Mouse (Mus musculus) midbrain, embryonic 13.5 days (tissue): ENCODE measurements at regions not wholly inside any gene's neighbourhood (a gene's known extent, or its start where the extent isn't known, plus 50 kb on each side); places are given as distances from the start of the nearest gene placed in this dataset.

Experiments used
- ATAC-seq: fragments of 200-750 bp; cut with Nextera tagmentation; 2 replicates; pipeline ENCODE4 v1.8.0; 2017; ENCODE audit warnings: mild to moderate bottlenecking, moderate TSS enrichment, moderate library complexity
- H3K27ac ChIP-seq: fragments of 300-500 bp; sonication (generic); 2 replicates; pipeline ENCODE4 v1.5.1; 2015; ENCODE audit warnings: inconsistent platforms, mild to moderate bottlenecking, moderate library complexity
- H3K27me3 ChIP-seq: fragments of 300-500 bp; sonication (generic); 2 replicates; pipeline ENCODE4 v1.6.1; 2015; ENCODE audit warnings: mild to moderate bottlenecking, inconsistent platforms
- H3K36me3 ChIP-seq: fragments of 300-500 bp; sonication (generic); 2 replicates; pipeline ENCODE4 v1.6.1; 2015; ENCODE audit warnings: mild to moderate bottlenecking, inconsistent platforms
- H3K4me1 ChIP-seq: fragments of 300-500 bp; sonication (generic); replicated peaks from 2 replicates; pipeline ENCODE4 v1.6.1; 2015; ENCODE audit warnings: inconsistent platforms
- H3K4me2 ChIP-seq: fragments of 300-500 bp; sonication (generic); replicated peaks from 2 replicates; pipeline ENCODE4 v1.6.1; 2015; ENCODE audit warnings: moderate library complexity, mild to moderate bottlenecking, inconsistent platforms
- H3K4me3 ChIP-seq: fragments of 300-500 bp; sonication (generic); replicated peaks from 2 replicates; pipeline ENCODE4 v1.5.1; 2015; ENCODE audit warnings: mild to moderate bottlenecking, inconsistent platforms
- H3K9ac ChIP-seq: fragments of 300-500 bp; sonication (generic); replicated peaks from 2 replicates; pipeline ENCODE4 v1.6.1; 2015; ENCODE audit warnings: mild to moderate bottlenecking, inconsistent platforms
- H3K9me3 ChIP-seq: fragments of 300-500 bp; sonication (generic); 2 replicates; pipeline ENCODE4 v1.6.1; 2016; ENCODE audit warnings: mild to moderate bottlenecking, inconsistent platforms
- WGBS: fragments of 180-500 bp; shearing (Covaris S2); methylation state at CpG from one replicate; pipeline ENCODE4 v1.1.7; 2015; 5-methylcytosine and 5-hydroxymethylcytosine counted together

- Histone ChIP-seq H3K4me3 (no peak overlapping the region), H3K36me3 (no peaks in the 10 kb centered on the region), H3K27me3 (peaks cover 38% of the 10 kb centered on the region), H3K9ac (no peak overlapping the region), H3K4me1 (peaks cover 3% of the 10 kb centered on the region), H3K9me3 (no peaks in the 10 kb centered on the region), H3K4me2 (no peak overlapping the region), H3K27ac (no peak overlapping the region)
- WGBS = 87% methylated on average over 10 of the region's 10 CpGs
- ATAC-seq = no peak
These were observed 340.9 kb upstream of the Maf start for GRCm38 (mm10) chr8:116048480-116048879.

- Histone ChIP-seq H3K9me3 (no peaks in the 10 kb centered on the region), H3K36me3 (no peaks in the 10 kb centered on the region), H3K27ac (no peak overlapping the region), H3K4me2 (no peak overlapping the region), H3K4me3 (no peak overlapping the region), H3K27me3 (peaks cover 38% of the 10 kb centered on the region), H3K9ac (no peak overlapping the region), H3K4me1 (no peaks in the 10 kb centered on the region)
- WGBS = 83% methylated on average over 3 of the region's 3 CpGs
- no peak for ATAC-seq
These were observed 339.3 kb upstream of the Maf start for GRCm38 (mm10) chr8:116046859-116047258.

- 95% methylated on average over 3 of the region's 3 CpGs for WGBS
- Histone ChIP-seq H3K4me2 (no peak overlapping the region), H3K27me3 (peaks cover 26% of the 10 kb centered on the region), H3K36me3 (no peaks in the 10 kb centered on the region), H3K27ac (no peak overlapping the region), H3K4me1 (no peaks in the 10 kb centered on the region), H3K9ac (no peak overlapping the region), H3K4me3 (no peak overlapping the region), H3K9me3 (no peaks in the 10 kb centered on the region)
- no peak for ATAC-seq
These were observed 337.9 kb upstream of the Maf start for GRCm38 (mm10) chr8:116045526-116045925.

- H3K9me3 ChIP-seq = no peaks in the 10 kb centered on the region
- no peak overlapping the region for H3K4me2 ChIP-seq
- H3K27me3 ChIP-seq = peaks cover 14% of the 10 kb centered on the region; the same call in 1 of the 2 replicates
- ATAC-seq = no peak
- no peak overlapping the region for H3K9ac ChIP-seq
- no peaks in the 10 kb centered on the region for H3K36me3 ChIP-seq
- H3K27ac ChIP-seq = no peak overlapping the region
- WGBS = 81% methylated on average over 4 of the region's 4 CpGs
- H3K4me3 ChIP-seq = no peak overlapping the region
- H3K4me1 ChIP-seq = no peaks in the 10 kb centered on the region
These were observed 335.8 kb upstream of the Maf start for GRCm38 (mm10) chr8:116043381-116043780.

GRCm38 (mm10) chr8:116030966-116031365, 323.4 kb upstream of the Maf start:
- 94% methylated on average over 10 of the region's 10 CpGs for WGBS
- Histone ChIP-seq H3K4me2 (no peak overlapping the region), H3K9me3 (no peaks in the 10 kb centered on the region), H3K4me1 (no peaks in the 10 kb centered on the region), H3K27me3 (no peaks in the 10 kb centered on the region), H3K27ac (no peak overlapping the region), H3K36me3 (no peaks in the 10 kb centered on the region), H3K4me3 (no peak overlapping the region), H3K9ac (no peak overlapping the region)
- no peak for ATAC-seq

GRCm38 (mm10) chr8:116025321-116025720, 317.7 kb upstream of the Maf start:
- Histone ChIP-seq H3K9me3 (no peaks in the 10 kb centered on the region), H3K4me3 (no peak overlapping the region), H3K36me3 (no peaks in the 10 kb centered on the region), H3K27ac (no peak overlapping the region), H3K27me3 (no peaks in the 10 kb centered on the region), H3K9ac (no peak overlapping the region), H3K4me1 (no peaks in the 10 kb centered on the region), H3K4me2 (no peak overlapping the region)
- WGBS = 70% methylated on average over 2 of the region's 2 CpGs
- ATAC-seq = no peak

- Histone ChIP-seq H3K36me3 (no peaks in the 10 kb centered on the region), H3K4me2 (no peak overlapping the region), H3K9ac (no peak overlapping the region), H3K4me1 (no peaks in the 10 kb centered on the region), H3K4me3 (no peak overlapping the region), H3K27me3 (no peaks in the 10 kb centered on the region), H3K27ac (no peak overlapping the region), H3K9me3 (no peaks in the 10 kb centered on the region)
- ATAC-seq = no peak
- WGBS = 84% methylated on average over 4 of the region's 4 CpGs
These were observed 317.2 kb upstream of the Maf start for GRCm38 (mm10) chr8:116024811-116025210.

GRCm38 (mm10) chr8:116021691-116022090, 314.1 kb upstream of the Maf start:
- no peaks in the 10 kb centered on the region for H3K9me3 ChIP-seq
- no peak overlapping the region for H3K27ac ChIP-seq
- H3K4me1 ChIP-seq = no peaks in the 10 kb centered on the region
- no peak overlapping the region for H3K4me2 ChIP-seq
- no peaks in the 10 kb centered on the region for H3K27me3 ChIP-seq
- no peaks in the 10 kb centered on the region for H3K36me3 ChIP-seq
- H3K4me3 ChIP-seq = no peak overlapping the region
- ATAC-seq = no peak
- no peak overlapping the region for H3K9ac ChIP-seq

GRCm38 (mm10) chr8:115995320-115995719, 287.7 kb upstream of the Maf start:
- no peak overlapping the region for H3K27ac ChIP-seq
- H3K4me3 ChIP-seq = no peak overlapping the region
- 87% methylated on average over 5 of the region's 5 CpGs for WGBS
- H3K36me3 ChIP-seq = no peaks in the 10 kb centered on the region
- no peaks in the 10 kb centered on the region for H3K4me1 ChIP-seq
- H3K9ac ChIP-seq = no peak overlapping the region
- H3K4me2 ChIP-seq = no peak overlapping the region
- no peaks in the 10 kb centered on the region for H3K27me3 ChIP-seq
- no peaks in the 10 kb centered on the region for H3K9me3 ChIP-seq
- no peak for ATAC-seq

- H3K4me1 ChIP-seq = no peaks in the 10 kb centered on the region
- no peaks in the 10 kb centered on the region for H3K36me3 ChIP-seq
- H3K9me3 ChIP-seq = no peaks in the 10 kb centered on the region
- no peak overlapping the region for H3K9ac ChIP-seq
- no peak overlapping the region for H3K4me2 ChIP-seq
- H3K27me3 ChIP-seq = no peaks in the 10 kb centered on the region
- H3K27ac ChIP-seq = no peak overlapping the region
- no peak for ATAC-seq
- WGBS = 81% methylated on average over 6 of the region's 6 CpGs
- H3K4me3 ChIP-seq = no peak overlapping the region
These were observed 284.4 kb upstream of the Maf start for GRCm38 (mm10) chr8:115991989-115992388.

GRCm38 (mm10) chr8:115983397-115983796, 275.8 kb upstream of the Maf start:
- Histone ChIP-seq H3K27me3 (no peaks in the 10 kb centered on the region), H3K4me1 (no peaks in the 10 kb centered on the region), H3K9ac (no peak overlapping the region), H3K4me2 (no peak overlapping the region), H3K9me3 (no peaks in the 10 kb centered on the region), H3K27ac (no peak overlapping the region), H3K36me3 (no peaks in the 10 kb centered on the region), H3K4me3 (no peak overlapping the region)
- 83% methylated on average over 6 of the region's 6 CpGs for WGBS
- no peak for ATAC-seq

GRCm38 (mm10) chr8:115982326-115982725, 274.7 kb upstream of the Maf start:
- no peak overlapping the region for H3K4me3 ChIP-seq
- H3K4me1 ChIP-seq = no peaks in the 10 kb centered on the region
- ATAC-seq = no peak
- no peaks in the 10 kb centered on the region for H3K9me3 ChIP-seq
- no peak overlapping the region for H3K9ac ChIP-seq
- no peaks in the 10 kb centered on the region for H3K36me3 ChIP-seq
- no peaks in the 10 kb centered on the region for H3K27me3 ChIP-seq
- H3K27ac ChIP-seq = no peak overlapping the region
- WGBS = 85% methylated on average over 3 of the region's 3 CpGs
- no peak overlapping the region for H3K4me2 ChIP-seq

GRCm38 (mm10) chr8:115981426-115981825, 273.8 kb upstream of the Maf start:
- no peak overlapping the region for H3K27ac ChIP-seq
- WGBS = 82% methylated on average over 7 of the region's 7 CpGs

More at GRCm38 (mm10) chr8:115981426-115981825, 273.8 kb upstream of the Maf start:
- H3K9ac ChIP-seq = no peak overlapping the region
- no peaks in the 10 kb centered on the region for H3K4me1 ChIP-seq
- no peaks in the 10 kb centered on the region for H3K9me3 ChIP-seq
- H3K4me3 ChIP-seq = no peak overlapping the region
- H3K4me2 ChIP-seq = no peak overlapping the region
- H3K27me3 ChIP-seq = no peaks in the 10 kb centered on the region
- no peak for ATAC-seq
- H3K36me3 ChIP-seq = no peaks in the 10 kb centered on the region
